Mouse (Mus musculus): ENCODE results near the gene Rundc3a. TPM values are rescaled to one million over a fixed set of nuclear protein-coding genes. Genes with fewer than 3 reads are reported as not detected.

The Rundc3a gene
- total RNA-seq, 2 experiments from 2014 or later, result 441 to 469 TPM

- intact Hi-C loops (cut with DNase I), result no loop called here
- no peak for DNase-seq (ENCODE audit: low spot score in 2 of 2)
Observed at GRCm38 (mm10) chr11:102425555-102426316, 32.5 kb downstream of the Rundc3a start.

GRCm38 (mm10) chr11:102428981-102429540, 35.9 kb downstream of the Rundc3a start:
- no peak for DNase-seq (ENCODE audit: low spot score in 2 of 2)
- intact Hi-C loops (cut with DNase I), result no loop called here

- intact Hi-C loops (cut with DNase I), result no loop called here
- no peak for DNase-seq (ENCODE audit: low spot score in 2 of 2)
Observed at GRCm38 (mm10) chr11:102429551-102429950, 36.3 kb downstream of the Rundc3a start.

GRCm38 (mm10) chr11:102430121-102431017, 37.2 kb downstream of the Rundc3a start, which contains the start of gene Grn:
Grn (plus strand) TSS chr11:102430315.
- DNase-seq (ENCODE audit: low spot score in 2 of 2), result peak; percentile 90 to 98
- intact Hi-C loops (cut with DNase I), result loop anchor here (2.0 kb wide), 1 partner anchor 20 kb away; no protein-coding TSS in a partner anchor

- intact Hi-C loops (cut with DNase I), result loop anchor here (2.0 kb wide), 1 partner anchor 20 kb away; no protein-coding TSS in a partner anchor
- DNase-seq (ENCODE audit: low spot score in 2 of 2), result peak; percentile 77 to 87
Observed at GRCm38 (mm10) chr11:102431018-102431645, 37.9 kb downstream of the Rundc3a start.

GRCm38 (mm10) chr11:102431728-102432114, 38.5 kb downstream of the Rundc3a start:
- no peak for DNase-seq (ENCODE audit: low spot score in 2 of 2)
- intact Hi-C loops (cut with DNase I), result loop anchor here (2.0 kb wide), 1 partner anchor 21 kb away; no protein-coding TSS in a partner anchor

- no peak for DNase-seq (ENCODE audit: low spot score in 2 of 2)
- intact Hi-C loops (cut with DNase I), result no loop called here
Observed at GRCm38 (mm10) chr11:102432115-102432843, 39.1 kb downstream of the Rundc3a start.

GRCm38 (mm10) chr11:102432896-102433295, 39.7 kb downstream of the Rundc3a start:
- intact Hi-C loops (cut with DNase I), result no loop called here
- peak in 1 of 2 experiments; percentile 28 for DNase-seq (ENCODE audit: low spot score in 2 of 2)

GRCm38 (mm10) chr11:102433866-102434265, 40.7 kb downstream of the Rundc3a start:
- DNase-seq (ENCODE audit: low spot score in 2 of 2), result no peak
- intact Hi-C loops (cut with DNase I), result loop anchor here (1.0 kb wide), 1 partner anchor 125 kb away; no protein-coding TSS in a partner anchor

GRCm38 (mm10) chr11:102434406-102434805, 41.2 kb downstream of the Rundc3a start:
- intact Hi-C loops (cut with DNase I), result loop anchor here (1.0 kb wide), 1 partner anchor 125 kb away; no protein-coding TSS in a partner anchor
- peak; percentile 88 to 94 for DNase-seq (ENCODE audit: low spot score in 2 of 2)

- intact Hi-C loops (cut with DNase I), result loop anchor here (1.0 to 5.0 kb wide), 2 partner anchors 38 to 126 kb away; no protein-coding TSS in a partner anchor
- no peak for DNase-seq (ENCODE audit: low spot score in 2 of 2)
Observed at GRCm38 (mm10) chr11:102434816-102435705, 41.9 kb downstream of the Rundc3a start.

GRCm38 (mm10) chr11:102435754-102436470, 42.7 kb downstream of the Rundc3a start:
- intact Hi-C loops (cut with DNase I), result loop anchor here (5.0 kb wide), 1 partner anchor 39 kb away; no protein-coding TSS in a partner anchor
- DNase-seq (ENCODE audit: low spot score in 2 of 2), result no peak

- peak in 1 of 2 experiments; percentile 24 for DNase-seq (ENCODE audit: low spot score in 2 of 2)
- intact Hi-C loops (cut with DNase I), result loop anchor here (5.0 kb wide), 1 partner anchor 39 kb away; no protein-coding TSS in a partner anchor
Observed at GRCm38 (mm10) chr11:102436471-102436790, 43.2 kb downstream of the Rundc3a start.

- peak; percentile 80 to 81 for DNase-seq (ENCODE audit: low spot score in 2 of 2)
- intact Hi-C loops (cut with DNase I), result loop anchor here (5.0 kb wide), 1 partner anchor 40 kb away; no protein-coding TSS in a partner anchor
Observed at GRCm38 (mm10) chr11:102437120-102438061, 44.2 kb downstream of the Rundc3a start.

GRCm38 (mm10) chr11:102438212-102439092, 45.2 kb downstream of the Rundc3a start:
- intact Hi-C loops (cut with DNase I), result loop anchor here (5.0 kb wide), 1 partner anchor 41 kb away; no protein-coding TSS in a partner anchor

More at GRCm38 (mm10) chr11:102438212-102439092, 45.2 kb downstream of the Rundc3a start:
- peak; percentile 80 for DNase-seq (ENCODE audit: low spot score in 2 of 2)
